Mouse (Mus musculus) embryonic fibroblast, embryonic 13.5 days (primary cell): ENCODE results near the gene Vhl.

Source experiments
- CTCF ChIP-seq: IDR thresholded peaks from 2 replicates; pipeline ENCODE4 v1.5.1; 2011; ENCODE audit warnings: mild to moderate bottlenecking, control low read depth, low read length, moderate library complexity, borderline replicate concordance; ENCODE audit not compliant: insufficient read depth
- POLR2A ChIP-seq: IDR thresholded peaks from 2 replicates; pipeline ENCODE4 v1.6.1; 2011; ENCODE audit warnings: low read depth, mild to moderate bottlenecking, control low read depth, low read length, moderate library complexity

DNA sequence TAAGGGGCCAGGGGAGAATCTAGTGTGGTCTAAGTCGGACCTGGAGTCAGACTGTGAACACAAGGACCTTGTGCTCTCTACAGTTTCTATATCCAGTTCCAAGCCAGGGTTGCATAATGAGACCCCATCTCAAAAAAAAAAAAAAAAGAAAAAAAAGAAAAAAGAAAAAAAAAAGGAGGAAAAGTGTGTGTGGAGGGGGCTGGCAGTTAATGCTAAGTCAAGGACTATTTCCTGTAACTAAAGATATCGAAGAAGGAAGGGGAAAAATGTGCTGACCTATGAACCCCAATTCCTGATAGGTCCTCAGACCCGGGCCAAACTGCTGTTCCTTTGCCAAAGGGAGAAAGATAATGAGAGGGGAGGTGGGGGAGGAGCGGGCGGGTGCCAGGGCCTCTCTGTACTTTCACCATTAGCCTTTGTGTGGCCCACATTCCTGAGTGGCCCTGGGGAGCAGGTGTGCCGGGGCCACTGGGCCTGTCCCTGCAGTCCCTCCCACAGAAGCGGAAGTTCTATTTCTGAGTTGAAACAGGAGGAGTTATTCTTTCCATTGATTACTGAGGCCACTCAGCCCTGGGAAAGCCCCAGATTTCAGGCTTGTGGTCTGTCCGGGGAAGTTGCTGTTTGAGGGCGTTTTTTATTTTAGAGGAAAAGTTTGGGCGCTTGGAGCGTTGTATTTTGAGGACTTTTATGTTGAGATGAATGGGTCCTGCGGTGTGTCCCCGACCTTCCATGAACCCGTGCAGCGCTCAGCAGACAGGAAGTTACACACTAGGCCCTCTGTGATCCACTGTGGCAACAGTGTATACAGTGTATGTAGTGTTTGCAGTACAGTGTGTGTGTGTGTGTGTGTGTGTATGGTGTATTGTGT, 44.8 kb downstream of the Vhl start:
- TF ChIP-seq CTCF: no peak
- no peak for TF ChIP-seq POLR2A
